Mouse (Mus musculus) G1E (cell line): ENCODE results near the gene Zfp62. TPM values are rescaled to one million over a fixed set of nuclear protein-coding genes. Genes with fewer than 3 reads are reported as not detected.

Source experiments
- ATAC-seq: 2 replicates; pipeline ENCODE4 v1.8.0; 2016; ENCODE audit warnings: mild to moderate bottlenecking; ENCODE audit not compliant: insufficient number of reproducible peaks, poor library complexity, low FRiP score, severe bottlenecking; ENCODE audit errors: extremely low read depth
- DNase-seq: peaks from one replicate; pipeline ENCODE4 v3.0.0; 2012; ENCODE audit warnings: low spot score
- H3K27me3 ChIP-seq: 2 replicates; pipeline ENCODE4 v1.6.1; 2012; ENCODE audit warnings: mild to moderate bottlenecking, low read length, inconsistent platforms; ENCODE audit not compliant: insufficient read depth
- H3K36me3 ChIP-seq: replicated peaks from 2 replicates; pipeline ENCODE3; 2012; ENCODE audit warnings: mild to moderate bottlenecking, inconsistent platforms
- H3K4me1 ChIP-seq: 2 replicates; pipeline ENCODE4 v1.6.1; 2012; ENCODE audit warnings: low read depth, low read length, inconsistent platforms, mixed read lengths; ENCODE audit not compliant: insufficient read depth
- H3K4me3 ChIP-seq: 2 replicates; pipeline ENCODE4 v1.5.1; 2012; ENCODE audit warnings: low read depth, mild to moderate bottlenecking, inconsistent platforms, low read length, moderate library complexity, mixed read lengths
- H3K9me3 ChIP-seq: replicated peaks from 2 replicates; pipeline ENCODE4 v1.6.1; 2012; ENCODE audit warnings: inconsistent platforms
- CTCF ChIP-seq: IDR thresholded peaks from 2 replicates; pipeline ENCODE4 v1.5.1; 2012; ENCODE audit warnings: low read depth, low read length, inconsistent platforms, mixed read lengths
- GATA1 ChIP-seq: IDR thresholded peaks from 2 replicates; pipeline ENCODE4 v1.6.1; 2012; ENCODE audit warnings: borderline replicate concordance, low read length, inconsistent platforms, mixed read lengths
- GATA2 ChIP-seq: IDR thresholded peaks from 2 replicates; pipeline ENCODE4 v1.6.1; 2012; ENCODE audit warnings: low read depth, low read length, inconsistent platforms, borderline replicate concordance
- POLR2AphosphoS5 ChIP-seq: IDR thresholded peaks from 2 replicates; pipeline ENCODE4 v1.6.1; 2012; ENCODE audit warnings: low read depth, low read length, inconsistent platforms; ENCODE audit not compliant: insufficient replicate concordance
- TAL1 ChIP-seq: conservative IDR thresholded peaks from 2 replicates; pipeline ENCODE4 v1.6.1; 2012; ENCODE audit warnings: low read depth, low read length, inconsistent platforms, mixed read lengths
- polyA plus RNA-seq: library from polyadenylated mRNA; stranded (reverse); fragments of >175 nt; gene quantifications from 2 replicates; pipeline ENCODE4 v1.2.3, GENCODE M21; 2012
- total RNA-seq, 2 experiments: library from RNA; stranded (forward) in 1 of 2; stranded (reverse) in 1 of 2; fragments of 200-1000 nt in 1 of 2; fragments of >200 nt in 1 of 2; fragmentation: Nextera tagmentation in 1 of 2; gene quantifications; 2 replicates each; pipeline ENCODE4 v1.2.3; 2014 to 2017

Zfp62 gene
- total and polyA plus RNA-seq, 3 experiments, result 13.3 to 143 (median 78.2) TPM

DNA sequence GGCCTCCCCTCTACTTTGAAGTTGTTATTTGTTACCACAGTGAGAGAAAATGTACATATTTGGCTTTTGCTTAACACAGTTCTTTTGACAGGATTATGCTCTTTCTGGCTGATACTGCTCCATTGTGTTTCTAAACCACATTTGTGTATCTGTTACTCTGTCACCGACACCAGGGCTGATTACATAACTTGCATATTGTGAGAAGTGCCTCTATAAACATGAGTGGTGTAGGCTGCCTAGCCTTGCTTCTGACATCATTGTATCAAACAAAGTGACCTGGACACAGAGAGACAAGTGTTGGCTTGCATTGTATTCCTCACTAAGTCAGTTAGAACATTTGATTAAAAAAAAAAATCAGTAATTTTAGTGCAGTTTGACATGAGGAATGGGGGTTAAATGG, 56.7 kb downstream of the Zfp62 start:
- Histone ChIP-seq H3K9me3 (no peaks in the 10 kb centered on the region), H3K36me3 (peaks cover 88% of the 10 kb centered on the region), H3K4me1 (peaks cover 25% of the 10 kb centered on the region), H3K4me3 (no peak overlapping the region), H3K27me3 (no peaks in the 10 kb centered on the region; the same call in 1 of the 2 replicates)
- TF ChIP-seq GATA2 (no peak), CTCF (no peak), TAL1 (no peak), GATA1 (no peak), POLR2AphosphoS5 (no peak)
- ATAC-seq (no peak), DNase-seq (no peak)

DNA sequence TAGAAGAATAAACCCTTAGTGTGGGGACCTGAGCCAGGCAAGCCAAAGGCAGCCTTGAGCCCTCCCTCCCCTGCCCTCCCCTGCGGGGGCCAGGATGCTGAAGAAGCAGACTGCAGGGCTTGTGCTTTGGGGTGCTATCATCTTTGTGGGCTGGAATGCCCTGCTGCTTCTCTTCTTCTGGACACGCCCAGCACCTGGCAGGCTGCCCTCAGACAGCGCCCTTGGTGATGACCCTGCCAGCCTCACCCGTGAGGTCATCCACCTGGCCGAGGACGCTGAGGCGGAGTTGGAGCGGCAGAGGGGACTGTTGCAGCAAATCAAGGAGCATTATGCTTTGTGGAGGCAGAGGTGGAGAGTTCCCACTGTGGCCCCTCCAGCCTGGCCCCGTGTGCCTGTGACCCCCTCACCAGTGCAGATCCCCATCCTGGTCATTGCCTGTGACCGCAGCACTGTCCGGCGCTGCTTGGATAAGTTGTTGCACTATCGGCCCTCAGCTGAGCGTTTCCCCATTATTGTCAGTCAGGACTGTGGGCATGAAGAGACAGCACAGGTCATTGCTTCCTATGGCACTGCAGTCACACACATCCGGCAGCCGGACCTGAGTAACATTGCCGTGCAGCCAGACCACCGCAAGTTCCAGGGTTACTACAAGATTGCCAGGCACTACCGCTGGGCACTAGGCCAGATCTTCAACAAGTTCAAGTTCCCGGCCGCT, 57.7 kb downstream of the Zfp62 start:
- peaks cover 22% of the 10 kb centered on the region for H3K4me1 ChIP-seq
- TF ChIP-seq POLR2AphosphoS5 (no peak), GATA2 (no peak), CTCF (no peak), TAL1 (no peak), GATA1 (no peak)
- H3K4me3 ChIP-seq, result no peak overlapping the region
- no peak for DNase-seq
- no peak for ATAC-seq
- H3K27me3 ChIP-seq, result no peaks in the 10 kb centered on the region; the same call in 1 of the 2 replicates
- no peaks in the 10 kb centered on the region for H3K9me3 ChIP-seq
- peaks cover 84% of the 10 kb centered on the region for H3K36me3 ChIP-seq

DNA sequence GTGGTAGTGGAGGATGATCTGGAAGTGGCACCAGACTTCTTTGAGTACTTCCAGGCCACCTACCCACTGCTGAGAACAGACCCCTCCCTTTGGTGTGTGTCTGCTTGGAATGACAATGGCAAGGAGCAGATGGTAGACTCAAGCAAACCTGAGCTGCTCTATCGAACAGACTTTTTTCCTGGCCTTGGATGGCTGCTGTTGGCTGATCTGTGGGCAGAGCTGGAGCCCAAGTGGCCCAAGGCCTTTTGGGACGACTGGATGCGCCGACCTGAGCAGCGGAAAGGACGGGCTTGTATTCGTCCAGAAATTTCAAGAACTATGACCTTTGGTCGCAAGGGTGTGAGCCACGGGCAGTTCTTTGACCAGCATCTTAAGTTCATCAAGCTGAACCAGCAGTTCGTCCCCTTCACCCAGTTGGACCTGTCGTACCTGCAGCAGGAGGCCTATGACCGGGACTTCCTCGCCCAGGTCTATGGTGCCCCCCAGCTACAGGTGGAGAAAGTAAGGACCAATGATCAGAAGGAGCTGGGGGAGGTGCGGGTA, 58.3 kb downstream of the Zfp62 start:
- Histone ChIP-seq H3K27me3 (no peaks in the 10 kb centered on the region; the same call in 1 of the 2 replicates), H3K36me3 (peaks cover 84% of the 10 kb centered on the region), H3K4me1 (peaks cover 22% of the 10 kb centered on the region), H3K4me3 (no peak overlapping the region), H3K9me3 (no peaks in the 10 kb centered on the region)
- TF ChIP-seq GATA1, result no peak
- no peak for TF ChIP-seq CTCF
- no peak for TF ChIP-seq TAL1
- no peak for TF ChIP-seq GATA2
- TF ChIP-seq POLR2AphosphoS5, result no peak
- ATAC-seq (no peak), DNase-seq (no peak)

DNA sequence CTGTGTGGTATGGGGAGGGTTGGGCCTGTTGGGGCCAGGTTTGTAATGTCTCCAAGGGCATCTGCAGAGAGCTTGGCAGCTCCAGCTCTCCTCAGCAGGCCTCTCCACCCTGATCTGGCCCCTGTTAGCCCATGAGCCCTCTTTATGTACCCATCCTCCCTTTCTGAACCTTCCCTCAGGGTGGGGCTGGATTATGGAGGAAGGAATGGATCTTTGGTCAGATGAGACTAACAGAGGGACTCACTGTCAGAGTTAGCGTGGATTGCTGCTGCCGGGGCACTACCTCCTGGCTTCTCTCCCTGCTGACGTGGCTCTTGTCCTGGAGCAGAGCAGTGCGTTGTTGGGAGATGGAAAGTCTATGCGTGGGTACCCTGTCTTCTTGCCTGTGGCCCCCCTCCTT, 59.2 kb downstream of the Zfp62 start:
- TF ChIP-seq GATA1 (no peak), TAL1 (no peak), CTCF (no peak), POLR2AphosphoS5 (no peak), GATA2 (no peak)
- Histone ChIP-seq H3K27me3 (no peaks in the 10 kb centered on the region; the same call in 1 of the 2 replicates), H3K9me3 (no peaks in the 10 kb centered on the region), H3K4me1 (peaks cover 22% of the 10 kb centered on the region), H3K4me3 (no peak overlapping the region), H3K36me3 (peaks cover 82% of the 10 kb centered on the region)
- DNase-seq (no peak), ATAC-seq (no peak)

DNA sequence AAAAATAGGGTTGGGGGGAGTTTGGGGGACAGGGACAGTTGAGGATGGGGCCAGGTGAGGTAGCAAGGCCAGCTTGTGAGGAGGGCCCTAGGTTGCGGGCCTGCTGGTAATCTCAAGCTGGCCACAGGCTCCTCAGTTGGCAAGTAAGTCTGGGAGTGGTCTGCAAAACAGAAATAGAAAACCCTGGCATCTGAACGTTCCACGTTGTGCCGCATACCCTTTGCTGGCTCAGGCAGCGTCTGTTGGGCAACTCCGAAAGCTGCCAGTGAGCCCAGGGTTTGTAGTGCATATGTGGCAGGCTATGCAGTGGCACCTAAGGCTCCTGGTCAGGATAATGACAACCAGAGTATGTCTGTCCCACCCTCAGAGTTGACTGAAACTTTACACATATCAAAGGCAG, 60.1 kb downstream of the Zfp62 start:
- TF ChIP-seq GATA2, result no peak
- no peak for TF ChIP-seq TAL1
- H3K4me1 ChIP-seq, result peaks cover 22% of the 10 kb centered on the region
- no peak overlapping the region for H3K4me3 ChIP-seq
- no peaks in the 10 kb centered on the region for H3K9me3 ChIP-seq
- DNase-seq, result no peak
- no peaks in the 10 kb centered on the region; the same call in 1 of the 2 replicates for H3K27me3 ChIP-seq
- ATAC-seq, result no peak
- peaks cover 80% of the 10 kb centered on the region for H3K36me3 ChIP-seq

DNA sequence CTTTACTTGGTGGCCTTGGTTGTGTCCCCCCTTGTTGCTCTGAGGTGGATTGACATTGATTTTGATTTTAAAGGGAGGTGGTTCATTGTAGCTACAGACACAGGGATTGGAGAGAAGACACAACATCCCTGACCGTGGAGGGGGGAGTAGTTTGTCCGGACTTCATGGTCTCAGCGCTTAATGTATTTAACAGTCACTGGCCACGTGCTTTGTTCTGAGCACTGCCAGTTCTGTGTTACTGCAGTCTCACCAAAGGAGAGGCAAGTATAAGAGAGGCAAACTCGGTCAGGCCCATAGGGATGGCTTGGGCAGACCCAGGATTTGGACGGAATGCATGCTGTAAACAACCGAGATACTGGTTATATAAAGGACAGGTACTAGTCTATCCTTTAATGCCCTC, 61.0 kb downstream of the Zfp62 start:
- DNase-seq (no peak), ATAC-seq (no peak)
- no peak for TF ChIP-seq TAL1
- no peak for TF ChIP-seq POLR2AphosphoS5
- TF ChIP-seq CTCF, result no peak
- no peak for TF ChIP-seq GATA2
- TF ChIP-seq GATA1, result no peak
- no peak overlapping the region for H3K4me3 ChIP-seq
- no peaks in the 10 kb centered on the region for H3K9me3 ChIP-seq
- H3K4me1 ChIP-seq, result peaks cover 22% of the 10 kb centered on the region
- H3K36me3 ChIP-seq, result peaks cover 76% of the 10 kb centered on the region
- no peaks in the 10 kb centered on the region; the same call in 1 of the 2 replicates for H3K27me3 ChIP-seq
